17 mouse cellular contexts compared by ENCODE assay signal in genomic region chr2:173034998-173035397, GRCm38 (mm10). TPM values are rescaled to one million over a fixed set of nuclear protein-coding genes. Genes with fewer than 3 reads are reported as not detected.
DNase-seq lines count a peak whose midpoint lies in the region; ATAC-seq and TF ChIP-seq lines count a peak whose summit lies in the region.
"Had no signal": no experiment of that assay in that cellular context is flagged by ENCODE, and none has a peak within 500 bp of the region (broad histone marks: within the 10 kb centered on the region; RNA-seq: fewer than 3 reads in every experiment).

No protein-coding gene starts in this region.

- H3K4me1 ChIP-seq in stomach, embryonic 14.5 days (ENCODE audit: control insufficient read depth, insufficient read depth, low read length), result no peaks in the 10 kb centered on the region
- no peaks in the 10 kb centered on the region for H3K4me1 ChIP-seq in stomach, postnatal 0 days (replicated peaks; ENCODE audit: control insufficient read depth, insufficient read depth)
- H3K4me1 ChIP-seq: embryonic facial prominence, embryonic 15.5 days; limb, embryonic 13.5 days had no signal

- H3K9ac ChIP-seq in stomach, embryonic 14.5 days (replicated peaks; ENCODE audit: low read depth, low read length), result no peak overlapping the region
- no peak overlapping the region for H3K9ac ChIP-seq in stomach, postnatal 0 days (ENCODE audit: low read length)
- H3K9ac ChIP-seq: embryonic facial prominence, embryonic 15.5 days; limb, embryonic 13.5 days had no signal

- no peak overlapping the region for H3K27ac ChIP-seq in stomach, embryonic 14.5 days (ENCODE audit: low read length)
- H3K27ac ChIP-seq in stomach, postnatal 0 days (replicated peaks), result no peak overlapping the region
- H3K27ac ChIP-seq: embryonic facial prominence, embryonic 15.5 days had no signal

- no peak for TF ChIP-seq CTCF in stomach, postnatal 0 days (IDR thresholded peaks at IDR 0.05; ENCODE audit: low read depth)

- H3K36me3 ChIP-seq in stomach, embryonic 14.5 days (ENCODE audit: control insufficient read depth, insufficient read depth, low read length), result peaks cover 16% of the 10 kb centered on the region
- H3K36me3 ChIP-seq in stomach, postnatal 0 days (ENCODE audit: control insufficient read depth, insufficient read depth, low read length), result peaks cover 3% of the 10 kb centered on the region; the same call in 1 of the 2 replicates

- no peak for TF ChIP-seq EP300 in stomach, postnatal 0 days (optimal IDR thresholded peaks at IDR 0.05)

- no peaks in the 10 kb centered on the region for H3K9me3 ChIP-seq in stomach, embryonic 14.5 days (ENCODE audit: control insufficient read depth, low read depth, low read length)
- no peaks in the 10 kb centered on the region for H3K9me3 ChIP-seq in stomach, postnatal 0 days (ENCODE audit: control insufficient read depth, low read length)
- H3K9me3 ChIP-seq: embryonic facial prominence, embryonic 15.5 days; limb, embryonic 13.5 days had no signal

- no peak overlapping the region for H3K4me3 ChIP-seq in stomach, embryonic 14.5 days (ENCODE audit: low read depth, low read length)
- no peak overlapping the region for H3K4me3 ChIP-seq in stomach, postnatal 0 days (ENCODE audit: low read depth, low read length)
- H3K4me3 ChIP-seq: embryonic facial prominence, embryonic 15.5 days; limb, embryonic 13.5 days had no signal

- peak; percentile 9 for DNase-seq in gastrocnemius, postnatal 25 days
- no peak for DNase-seq in gastrocnemius, adult 8-10 months (ENCODE audit: low spot score in 2 of 2)
- DNase-seq in stomach, postnatal 0 days (ENCODE audit: low spot score), result no peak
- DNase-seq in lung, postnatal 14 days, result peak; percentile 23
- DNase-seq in natural killer cell, adult 2 months (ENCODE audit: low spot score in 2 of 2), result no peak
- no peak for DNase-seq in urinary bladder, postnatal 14 days (ENCODE audit: low spot score)
- no peak for DNase-seq in layer of hippocampus, adult 18-20 months (ENCODE audit: low spot score in 2 of 2)
- DNase-seq: adrenal gland, postnatal 14 days; cerebellum, adult 9-10 months; gastrocnemius, postnatal 14 days had no signal

- H3K4me2 ChIP-seq in stomach, embryonic 14.5 days (replicated peaks; ENCODE audit: low read depth, low read length), result no peak overlapping the region
- H3K4me2 ChIP-seq in stomach, postnatal 0 days (replicated peaks; ENCODE audit: low read depth), result no peak overlapping the region
- H3K4me2 ChIP-seq: embryonic facial prominence, embryonic 15.5 days; limb, embryonic 13.5 days had no signal

- ATAC-seq in stomach, embryonic 14.5 days (ENCODE audit: insufficient number of reproducible peaks, insufficient read depth, low FRiP score, low read depth), result peak; percentile 25; the same call in 1 of the 2 replicates
- ATAC-seq in stomach, postnatal 0 days (ENCODE audit: low FRiP score, low TSS enrichment), result no peak
- ATAC-seq: midbrain, embryonic 16.5 days; Patski had no signal

- no peaks in the 10 kb centered on the region for H3K27me3 ChIP-seq in stomach, embryonic 14.5 days (ENCODE audit: control insufficient read depth, insufficient read depth, low read length)
- H3K27me3 ChIP-seq in stomach, postnatal 0 days (ENCODE audit: control insufficient read depth, insufficient read depth, low read length), result no peaks in the 10 kb centered on the region
- H3K27me3 ChIP-seq: embryonic facial prominence, embryonic 15.5 days; limb, embryonic 13.5 days; Patski had no signal

- 26% methylated on average over 4 of the region's 4 CpGs for WGBS in stomach, embryonic 14.5 days
- WGBS in stomach, postnatal 0 days, result 29% methylated on average over 4 of the region's 4 CpGs

RNA-seq across cellular contexts. Expression of gene Rbm38, which starts 14.7 kb away (rescaled TPM):
- 100 to 1,000 TPM; 205 to 217 TPM for total RNA-seq in gastrocnemius, postnatal 25 days (2021)
- total RNA-seq in gastrocnemius, adult 8-10 months (2022), result 100 to 1,000 TPM; 180 to 208 (median 192) TPM
- 35.6 and 37.9 TPM in 2 replicates for polyA plus RNA-seq in stomach, embryonic 14.5 days (2014; fragmentation: Nextera tagmentation; extraction: Ambion mirVana)
- 24.9 and 25.4 TPM in 2 replicates for polyA plus RNA-seq in stomach, postnatal 0 days (2015; fragmentation: Nextera tagmentation; extraction: Ambion mirVana)
- 1 to 10 TPM; 4.5 to 4.7 TPM for total RNA-seq in layer of hippocampus, adult 18-20 months (2021)

RNA-seq across cellular contexts. Expression of gene Rae1, which starts 35.1 kb away (rescaled TPM):
- total RNA-seq in gastrocnemius, postnatal 25 days (2021), result 10 to 100 TPM; 11.8 to 12.7 TPM
- total RNA-seq in gastrocnemius, adult 8-10 months (2022), result 10 to 100 TPM in 3 of 4 experiments, 1 to 10 TPM in 1; 8.5 to 11.1 (median 11.0) TPM
- 138 and 146 TPM in 2 replicates for polyA plus RNA-seq in stomach, embryonic 14.5 days (2014; fragmentation: Nextera tagmentation; extraction: Ambion mirVana)
- polyA plus RNA-seq in stomach, postnatal 0 days (2015; fragmentation: Nextera tagmentation; extraction: Ambion mirVana), result 66.8 and 68.7 TPM in 2 replicates
- 10 to 100 TPM; 70.3 to 75.5 TPM for total RNA-seq in layer of hippocampus, adult 18-20 months (2021)

RNA-seq across cellular contexts. Expression of gene Spo11, which starts 57.5 kb away (rescaled TPM):
- total RNA-seq in gastrocnemius, postnatal 25 days (2021), result not detected
- not detected for total RNA-seq in gastrocnemius, adult 8-10 months (2022)
- polyA plus RNA-seq in stomach, embryonic 14.5 days (2014; fragmentation: Nextera tagmentation; extraction: Ambion mirVana), result 0.54 and 0.76 TPM in 2 replicates
- 0.02 TPM in 2 replicates for polyA plus RNA-seq in stomach, postnatal 0 days (2015; fragmentation: Nextera tagmentation; extraction: Ambion mirVana)
- total RNA-seq in layer of hippocampus, adult 18-20 months (2021), result not detected
- total RNA-seq: adrenal gland, postnatal 14 days had no signal
- polyA plus RNA-seq: C2C12; intestine, embryonic 14.5 days had no signal

Comparison
In these comparisons a context has a peak if more than half of its experiments do, and no peak if none do; other contexts are left out.
1. DNase-seq: peak in gastrocnemius, postnatal 25 days (single experiment) and lung, postnatal 14 days (single experiment); none in gastrocnemius, adult 8-10 months (0 of 2), stomach, postnatal 0 days (single experiment), natural killer cell, adult 2 months (0 of 2), urinary bladder, postnatal 14 days (single experiment) and layer of hippocampus, adult 18-20 months (0 of 2).
2. RNA of gene Rbm38, which starts 14.7 kb away (total RNA-seq): 205 to 217 TPM in gastrocnemius, postnatal 25 days and 180 to 208 TPM in gastrocnemius, adult 8-10 months; 4.5 to 4.7 TPM in layer of hippocampus, adult 18-20 months; every median in the first group is over 10 times any median in the second.
3. RNA of gene Rae1, which starts 35.1 kb away (total RNA-seq): 70.3 to 75.5 TPM in layer of hippocampus, adult 18-20 months; 11.8 to 12.7 TPM in gastrocnemius, postnatal 25 days and 8.5 to 11.1 TPM in gastrocnemius, adult 8-10 months; every median in the first group is over 4 times any median in the second.